Mouse (Mus musculus) MEL (cell line): ENCODE results near the gene Fam19a3. TPM values are rescaled to one million over a fixed set of nuclear protein-coding genes. Genes with fewer than 3 reads are reported as not detected.
A peak's percentile ranks its signal among the peaks of the same experiment; 100 is the strongest.
"Not testable (repeated sequence)": the region's sequence is repeated elsewhere in the genome, so short reads cannot be mapped to it uniquely, and the experiment has no call there.

Experiments
- DNase-seq: peaks from one replicate; pipeline ENCODE4 v3.0.0; 2011; ENCODE audit warnings: low read depth, low spot score
- H3K27ac ChIP-seq: 2 replicates; pipeline ENCODE4 v1.5.1; 2012; ENCODE audit warnings: low read depth, mild to moderate bottlenecking, control low read depth, low read length, moderate library complexity; ENCODE audit not compliant: control insufficient read depth
- H3K27me3 ChIP-seq, 2 experiments: fragments of 150-350 bp in 1 of 2; sonication (generic) in 1 of 2; 2 replicates each; pipeline ENCODE4 v1.6.1; 2012; ENCODE audit warnings: low read length in 2 of 2, mild to moderate bottlenecking in 2 of 2, improper control_type of control experiment in 1 of 2, moderate library complexity in 1 of 2; ENCODE audit not compliant: insufficient read depth in 2 of 2, control insufficient read depth in 1 of 2
- H3K36me3 ChIP-seq, 2 experiments: 2 replicates each; pipeline ENCODE4 v1.6.1; 2012 to 2014; ENCODE audit warnings: low read length in 2 of 2, improper control_type of control experiment in 1 of 2, inconsistent platforms in 1 of 2, mild to moderate bottlenecking in 1 of 2; ENCODE audit not compliant: insufficient read depth in 2 of 2, control insufficient read depth in 1 of 2
- H3K4me1 ChIP-seq, 2 experiments: fragments of 150-350 bp in 1 of 2; sonication (generic) in 1 of 2; 2 replicates each; pipeline ENCODE4 v1.6.1; 2012; ENCODE audit warnings: low read length in 2 of 2, improper control_type of control experiment in 1 of 2, mild to moderate bottlenecking in 1 of 2; ENCODE audit not compliant: insufficient read depth in 2 of 2, control insufficient read depth in 1 of 2
- H3K4me3 ChIP-seq, 2 experiments: fragments of 150-350 bp in 1 of 2; sonication (generic) in 1 of 2; 2 replicates each; pipeline ENCODE4 v1.5.1; 2012; ENCODE audit warnings: low read depth in 2 of 2, low read length in 2 of 2, mild to moderate bottlenecking in 2 of 2, moderate library complexity in 2 of 2, control low read depth in 1 of 2, improper control_type of control experiment in 1 of 2; ENCODE audit not compliant: control insufficient read depth in 1 of 2, insufficient read depth in 1 of 2
- H3K79me2 ChIP-seq: 2 replicates; pipeline ENCODE4 v1.6.1; 2012; ENCODE audit warnings: mild to moderate bottlenecking, low read length, moderate library complexity; ENCODE audit not compliant: control insufficient read depth, poor library complexity, insufficient read depth
- H3K9ac ChIP-seq: 2 replicates; pipeline ENCODE4 v1.6.1; 2012; ENCODE audit warnings: low read depth, mild to moderate bottlenecking, control low read depth, low read length, moderate library complexity; ENCODE audit not compliant: control insufficient read depth, poor library complexity, severe bottlenecking
- H3K9me3 ChIP-seq: fragments of 150-350 bp; sonication (generic); replicated peaks from 2 replicates; pipeline ENCODE4 v1.6.1; 2012; ENCODE audit warnings: mild to moderate bottlenecking, low read length, improper control_type of control experiment, moderate library complexity; ENCODE audit not compliant: insufficient read depth
- BHLHE40 ChIP-seq: IDR thresholded peaks from 2 replicates; pipeline ENCODE4 v1.6.1; 2012; ENCODE audit warnings: low read depth, mild to moderate bottlenecking, inconsistent platforms, low read length, improper control_type of control experiment, borderline replicate concordance
- CHD1 ChIP-seq: IDR thresholded peaks from 2 replicates; pipeline ENCODE4 v1.6.1; 2012; ENCODE audit warnings: low read depth, mild to moderate bottlenecking, inconsistent platforms, low read length, improper control_type of control experiment
- CHD2 ChIP-seq: IDR thresholded peaks from 2 replicates; pipeline ENCODE4 v1.6.1; 2011; ENCODE audit warnings: low read length, improper control_type of control experiment
- CTCF ChIP-seq, 3 experiments: IDR thresholded peaks in 2 of 3; conservative IDR thresholded peaks in 1 of 3; 2 replicates each; pipeline ENCODE4 v1.5.1; 2011 to 2012; ENCODE audit warnings: low read length in 3 of 3, low read depth in 2 of 3, mild to moderate bottlenecking in 2 of 3, improper control_type of control experiment in 1 of 3, inconsistent platforms in 1 of 3, mixed read lengths in 1 of 3, moderate library complexity in 1 of 3; ENCODE audit not compliant: control insufficient read depth in 1 of 3, insufficient read depth in 1 of 3, poor library complexity in 1 of 3, severe bottlenecking in 1 of 3
- E2F4 ChIP-seq: IDR thresholded peaks from 2 replicates; pipeline ENCODE4 v1.6.1; 2011; ENCODE audit warnings: low read depth, low read length, improper control_type of control experiment, borderline replicate concordance
- ELF1 ChIP-seq: IDR thresholded peaks from 2 replicates; pipeline ENCODE4 v1.6.1; 2014; ENCODE audit warnings: low read depth, mild to moderate bottlenecking, inconsistent platforms, low read length, improper control_type of control experiment, moderate library complexity
- ETS1 ChIP-seq: IDR thresholded peaks from 2 replicates; pipeline ENCODE4 v1.6.1; 2012; ENCODE audit warnings: low read depth, mild to moderate bottlenecking, inconsistent platforms, low read length, improper control_type of control experiment, moderate library complexity
- GABPA ChIP-seq: IDR thresholded peaks from 2 replicates; pipeline ENCODE4 v1.6.1; 2012; ENCODE audit warnings: low read depth, mild to moderate bottlenecking, inconsistent platforms, low read length, improper control_type of control experiment, moderate library complexity
- HCFC1 ChIP-seq: IDR thresholded peaks from 2 replicates; pipeline ENCODE4 v1.6.1; 2012; ENCODE audit warnings: low read depth, mild to moderate bottlenecking, inconsistent platforms, low read length, improper control_type of control experiment, moderate library complexity
- KAT2A ChIP-seq: conservative IDR thresholded peaks from 2 replicates; pipeline ENCODE4 v1.6.1; 2012; ENCODE audit warnings: low read depth, low read length, improper control_type of control experiment, inconsistent platforms
- MAFK ChIP-seq: IDR thresholded peaks from 2 replicates; pipeline ENCODE4 v1.6.1; 2011; ENCODE audit warnings: low read depth, mild to moderate bottlenecking, low read length, improper control_type of control experiment, borderline replicate concordance
- MAX ChIP-seq: IDR thresholded peaks from 2 replicates; pipeline ENCODE4 v1.6.1; 2011; ENCODE audit warnings: low read length, improper control_type of control experiment
- MAZ ChIP-seq: IDR thresholded peaks from 2 replicates; pipeline ENCODE4 v1.6.1; 2012; ENCODE audit warnings: low read depth, mild to moderate bottlenecking, inconsistent platforms, low read length, improper control_type of control experiment
- MEF2A ChIP-seq: IDR thresholded peaks from 2 replicates; pipeline ENCODE4 v1.6.1; 2014; ENCODE audit warnings: low read depth, mild to moderate bottlenecking, inconsistent platforms, low read length, improper control_type of control experiment; ENCODE audit not compliant: poor library complexity, insufficient replicate concordance, severe bottlenecking; ENCODE audit errors: extremely low read depth
- MYB ChIP-seq: IDR thresholded peaks from 2 replicates; pipeline ENCODE4 v1.6.1; 2011; ENCODE audit warnings: mild to moderate bottlenecking, low read depth, low read length, improper control_type of control experiment
- MYC ChIP-seq: IDR thresholded peaks from 2 replicates; pipeline ENCODE4 v1.6.1; 2011; ENCODE audit warnings: low read depth, mild to moderate bottlenecking, low read length, improper control_type of control experiment, moderate library complexity
- POLR2A ChIP-seq, 2 experiments: IDR thresholded peaks; 2 replicates each; pipeline ENCODE4 v1.6.1; 2011 to 2012; ENCODE audit warnings: low read length in 2 of 2, mild to moderate bottlenecking in 2 of 2, control low read depth in 1 of 2, improper control_type of control experiment in 1 of 2, low read depth in 1 of 2, moderate library complexity in 1 of 2; ENCODE audit not compliant: control insufficient read depth in 1 of 2, insufficient read depth in 1 of 2, poor library complexity in 1 of 2
- POLR2AphosphoS2 ChIP-seq: IDR thresholded peaks from 2 replicates; pipeline ENCODE4 v1.6.1; 2011; ENCODE audit warnings: low read length, improper control_type of control experiment
- SIN3A ChIP-seq: IDR thresholded peaks from 2 replicates; pipeline ENCODE4 v1.6.1; 2012; ENCODE audit warnings: low read length, improper control_type of control experiment, inconsistent platforms
- SMC3 ChIP-seq: IDR thresholded peaks from 2 replicates; pipeline ENCODE4 v1.6.1; 2011; ENCODE audit warnings: low read depth, low read length, improper control_type of control experiment
- TAL1 ChIP-seq: IDR thresholded peaks from 2 replicates; pipeline ENCODE4 v1.6.1; 2012; ENCODE audit warnings: mild to moderate bottlenecking, inconsistent platforms, low read length, moderate library complexity, mixed read lengths
- TBP ChIP-seq: IDR thresholded peaks from 2 replicates; pipeline ENCODE4 v1.8.0; 2011; ENCODE audit warnings: low read depth, low read length, improper control_type of control experiment
- TCF12 ChIP-seq: IDR thresholded peaks from 2 replicates; pipeline ENCODE4 v1.6.1; 2014; ENCODE audit warnings: low read depth, mild to moderate bottlenecking, inconsistent platforms, low read length, improper control_type of control experiment, moderate library complexity
- UBTF ChIP-seq: IDR thresholded peaks from 2 replicates; pipeline ENCODE4 v1.6.1; 2012; ENCODE audit warnings: low read depth, mild to moderate bottlenecking, inconsistent platforms, low read length, improper control_type of control experiment, moderate library complexity, borderline replicate concordance; ENCODE audit not compliant: insufficient read depth
- ZC3H11A ChIP-seq: IDR thresholded peaks from 2 replicates; pipeline ENCODE4 v1.6.1; 2012; ENCODE audit warnings: low read depth, mild to moderate bottlenecking, inconsistent platforms, low read length, improper control_type of control experiment
- ZKSCAN1 ChIP-seq: IDR thresholded peaks from 2 replicates; pipeline ENCODE4 v1.6.1; 2012; ENCODE audit warnings: low read depth, mild to moderate bottlenecking, inconsistent platforms, low read length, improper control_type of control experiment, moderate library complexity
- ZMIZ1 ChIP-seq: IDR thresholded peaks from 2 replicates; pipeline ENCODE4 v1.6.1; 2012; ENCODE audit warnings: low read depth, mild to moderate bottlenecking, inconsistent platforms, low read length, improper control_type of control experiment, moderate library complexity
- ZNF384 ChIP-seq: IDR thresholded peaks from 2 replicates; pipeline ENCODE4 v1.6.1; 2012; ENCODE audit warnings: low read depth, mild to moderate bottlenecking, inconsistent platforms, low read length, improper control_type of control experiment
- polyA plus RNA-seq, 2 experiments: library from polyadenylated mRNA; stranded (reverse) in 1 of 2; unstranded in 1 of 2; fragments of >175 nt in 1 of 2; fragments of >200 nt in 1 of 2; gene quantifications; 2 replicates each; pipeline versions ENCODE4 v1.2.1 to v1.2.4; 2012; ENCODE audit warnings: low replicate concordance in 2 of 2, low read depth in 1 of 2; ENCODE audit not compliant: insufficient read length in 2 of 2, insufficient read depth in 1 of 2, missing spikeins in 1 of 2
- total RNA-seq: library from RNA; depleted of rRNA; stranded (reverse); fragments of 300-350 nt; gene quantifications from 2 replicates; pipeline ENCODE4 v1.2.3, GENCODE M21; 2012

Gene Fam19a3
- total and polyA plus RNA-seq, 3 experiments: 0.03 TPM; not detected in 2

- Histone ChIP-seq H3K27ac (no peak overlapping the region), H3K4me1 (peaks cover 0 to 8% of the 10 kb centered on the region in 2 experiments; a peak in 3 of 4 replicates), H3K36me3 (peaks cover 0 to 12% of the 10 kb centered on the region in 2 experiments; a peak in 2 of 4 replicates), H3K79me2 (peaks cover 4% of the 10 kb centered on the region; the same call in 1 of the 2 replicates), H3K4me3 (no peak overlapping the region), H3K9me3 (no peaks in the 10 kb centered on the region), H3K9ac (no peak overlapping the region), H3K27me3 (no peaks in the 10 kb centered on the region)
- peak; percentile 35 for DNase-seq
- TF ChIP-seq CTCF (IDR thresholded peaks at IDR 0.05 in 2 of 3, conservative IDR thresholded peaks at IDR 0.05 in 1 of 3; ENCODE audit: control insufficient read depth in 1 of 3, insufficient read depth in 1 of 3, low read depth in 2 of 3, low read length in 3 of 3, poor library complexity in 1 of 3, severe bottlenecking in 1 of 3) (no peak), HCFC1 (no peak), POLR2AphosphoS2 (no peak), MEF2A (no peak), ELF1 (no peak), CHD2 (no peak), ETS1 (no peak), MAFK (no peak), E2F4 (no peak), TAL1 (no peak), UBTF (no peak), TBP (no peak), SMC3 (no peak), BHLHE40 (no peak), CHD1 (no peak), ZKSCAN1 (no peak), MYB (no peak), ZC3H11A (no peak), MAZ (no peak), MYC (no peak)
These were observed 33.7 kb upstream of the Fam19a3 start for GRCm38 (mm10) chr3:104815346-104815745.

DNA sequence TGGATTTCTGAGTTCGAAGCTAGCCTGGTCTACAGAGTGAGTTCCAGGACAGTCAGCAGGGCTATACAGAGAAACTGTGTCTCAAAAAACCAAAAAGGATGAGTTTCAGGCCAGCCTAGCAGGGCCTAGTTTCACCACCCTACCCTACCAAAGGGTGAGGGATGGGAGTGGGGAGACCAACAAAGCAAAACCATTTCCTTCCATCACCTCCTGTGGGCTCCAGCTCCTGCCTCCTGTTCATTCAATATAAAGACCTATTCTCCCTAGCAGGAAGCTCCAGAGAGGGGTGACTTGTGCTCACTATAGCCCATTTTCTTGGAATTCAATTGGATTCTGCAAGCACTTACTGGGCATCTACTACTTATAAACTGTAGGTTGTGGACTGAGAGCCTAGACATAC, 33.1 kb upstream of the Fam19a3 start:
- peaks cover 4% of the 10 kb centered on the region; the same call in 1 of the 2 replicates for H3K79me2 ChIP-seq
- no peaks in the 10 kb centered on the region for H3K27me3 ChIP-seq
- H3K36me3 ChIP-seq: peaks cover 0 to 12% of the 10 kb centered on the region in 2 experiments; a peak in 2 of 4 replicates
- H3K9ac ChIP-seq: no peak overlapping the region
- no peaks in the 10 kb centered on the region for H3K9me3 ChIP-seq
- no peak overlapping the region for H3K4me3 ChIP-seq
- no peak overlapping the region for H3K27ac ChIP-seq
- no peak for TF ChIP-seq ZC3H11A
- no peak for TF ChIP-seq BHLHE40
- no peak for TF ChIP-seq GABPA
- TF ChIP-seq ZMIZ1: no peak
- TF ChIP-seq SIN3A: no peak
- no peak for TF ChIP-seq ZNF384
- no peak for TF ChIP-seq TCF12
- TF ChIP-seq TBP: no peak
- no peak for TF ChIP-seq POLR2AphosphoS2
- TF ChIP-seq HCFC1: no peak
- TF ChIP-seq MAX: no peak
- TF ChIP-seq POLR2A (IDR thresholded peaks at IDR 0.05; ENCODE audit: control insufficient read depth in 1 of 2, insufficient read depth in 1 of 2, low read depth in 1 of 2, low read length in 2 of 2, poor library complexity in 1 of 2): no peak
- TF ChIP-seq UBTF: no peak
- no peak for TF ChIP-seq KAT2A
- DNase-seq: no peak
- peaks cover 0 to 8% of the 10 kb centered on the region in 2 experiments; a peak in 3 of 4 replicates for H3K4me1 ChIP-seq

GRCm38 (mm10) chr3:104813227-104813626, 31.6 kb upstream of the Fam19a3 start:
- H3K4me1 ChIP-seq, H3K9me3 ChIP-seq, H3K27me3 ChIP-seq, H3K27ac ChIP-seq, DNase-seq, H3K4me3 ChIP-seq, H3K79me2 ChIP-seq, H3K9ac ChIP-seq, H3K36me3 ChIP-seq: not testable (repeated sequence)
